Mouse (Mus musculus) midbrain, embryonic 10.5 days (tissue): Measurements from ENCODE around the gene Hdac4. TPM values are rescaled to one million over a fixed set of nuclear protein-coding genes. Genes with fewer than 3 reads are reported as not detected.

Source experiments
- DNase-seq: peaks from one replicate; pipeline ENCODE4 v3.0.0-alpha.2; 2017; ENCODE audit warnings: low spot score
- H3K27ac ChIP-seq: fragments of 300-500 bp; sonication (generic); replicated peaks from 2 replicates; pipeline ENCODE4 v1.5.1; 2016; ENCODE audit warnings: mild to moderate bottlenecking
- H3K27me3 ChIP-seq: fragments of 300-500 bp; sonication (generic); 2 replicates; pipeline ENCODE4 v1.6.1; 2016; ENCODE audit warnings: low read depth, mild to moderate bottlenecking; ENCODE audit not compliant: poor library complexity, severe bottlenecking
- H3K36me3 ChIP-seq: fragments of 300-500 bp; sonication (generic); 2 replicates; pipeline ENCODE4 v1.6.1; 2016; ENCODE audit warnings: mild to moderate bottlenecking, moderate library complexity
- H3K4me1 ChIP-seq: fragments of 300-500 bp; sonication (generic); 2 replicates; pipeline ENCODE4 v1.6.1; 2016
- H3K4me3 ChIP-seq: fragments of 300-500 bp; sonication (generic); 2 replicates; pipeline ENCODE4 v1.5.1; 2016; ENCODE audit warnings: mild to moderate bottlenecking, moderate library complexity
- H3K9me3 ChIP-seq: fragments of 300-500 bp; sonication (generic); replicated peaks from 2 replicates; pipeline ENCODE4 v1.6.1; 2016; ENCODE audit warnings: mild to moderate bottlenecking
- WGBS: fragments of 180-500 bp; shearing (Covaris S2); methylation state at CpG from one replicate; pipeline ENCODE4 v1.1.7; 2016; 5-methylcytosine and 5-hydroxymethylcytosine counted together
- polyA plus RNA-seq: library from polyadenylated mRNA; unstranded; fragments of >200 nt; fragmentation: Nextera tagmentation; extraction: Ambion mirVana; gene quantifications from 2 replicates; pipeline ENCODE4 v1.2.1, GENCODE M21; 2016

The Hdac4 gene
- polyA plus RNA-seq, 1 experiment from 2014 or later: 20.1 TPM

GRCm38 (mm10) chr1:91947441-91947840, 248.1 kb downstream of the Hdac4 start:
- H3K36me3 ChIP-seq: peaks cover 94% of the 10 kb centered on the region
- H3K4me1 ChIP-seq: no peaks in the 10 kb centered on the region
- H3K9me3 ChIP-seq: no peaks in the 10 kb centered on the region
- 93% methylated on average over 7 of the region's 7 CpGs for WGBS
- H3K27me3 ChIP-seq: no peaks in the 10 kb centered on the region
- DNase-seq: no peak
- no peak overlapping the region for H3K27ac ChIP-seq
- no peak overlapping the region for H3K4me3 ChIP-seq

- peaks cover 87% of the 10 kb centered on the region for H3K36me3 ChIP-seq
- WGBS: 93% methylated on average over 2 of the region's 2 CpGs
These were observed 252.9 kb downstream of the Hdac4 start for GRCm38 (mm10) chr1:91942583-91942982.

GRCm38 (mm10) chr1:91942031-91942430, 253.5 kb downstream of the Hdac4 start:
- Histone ChIP-seq H3K36me3 (peaks cover 86% of the 10 kb centered on the region), H3K27me3 (no peaks in the 10 kb centered on the region), H3K9me3 (no peaks in the 10 kb centered on the region), H3K27ac (no peak overlapping the region), H3K4me3 (no peak overlapping the region), H3K4me1 (no peaks in the 10 kb centered on the region)
- WGBS: 79% methylated on average over 3 of the region's 3 CpGs
- DNase-seq: no peak

More at GRCm38 (mm10) chr1:91942583-91942982, 252.9 kb downstream of the Hdac4 start:
- no peaks in the 10 kb centered on the region for H3K4me1 ChIP-seq
- no peak overlapping the region for H3K27ac ChIP-seq
- H3K27me3 ChIP-seq: no peaks in the 10 kb centered on the region
- H3K9me3 ChIP-seq: no peaks in the 10 kb centered on the region
- H3K4me3 ChIP-seq: no peak overlapping the region
- no peak for DNase-seq

GRCm38 (mm10) chr1:91941094-91941493, 254.4 kb downstream of the Hdac4 start:
- H3K36me3 ChIP-seq: peaks cover 81% of the 10 kb centered on the region
- H3K27ac ChIP-seq: no peak overlapping the region
- no peak overlapping the region for H3K4me3 ChIP-seq
- DNase-seq: no peak
- 96% methylated on average over 1 of the region's 1 CpGs for WGBS
- H3K9me3 ChIP-seq: no peaks in the 10 kb centered on the region
- no peaks in the 10 kb centered on the region for H3K4me1 ChIP-seq
- H3K27me3 ChIP-seq: no peaks in the 10 kb centered on the region

GRCm38 (mm10) chr1:91935171-91935570, 260.3 kb downstream of the Hdac4 start:
- no peaks in the 10 kb centered on the region for H3K9me3 ChIP-seq
- H3K4me3 ChIP-seq: no peak overlapping the region
- peaks cover 74% of the 10 kb centered on the region for H3K36me3 ChIP-seq
- H3K27me3 ChIP-seq: no peaks in the 10 kb centered on the region
- 90% methylated on average over 3 of the region's 3 CpGs for WGBS
- DNase-seq: no peak
- H3K27ac ChIP-seq: no peak overlapping the region
- H3K4me1 ChIP-seq: no peaks in the 10 kb centered on the region

DNA sequence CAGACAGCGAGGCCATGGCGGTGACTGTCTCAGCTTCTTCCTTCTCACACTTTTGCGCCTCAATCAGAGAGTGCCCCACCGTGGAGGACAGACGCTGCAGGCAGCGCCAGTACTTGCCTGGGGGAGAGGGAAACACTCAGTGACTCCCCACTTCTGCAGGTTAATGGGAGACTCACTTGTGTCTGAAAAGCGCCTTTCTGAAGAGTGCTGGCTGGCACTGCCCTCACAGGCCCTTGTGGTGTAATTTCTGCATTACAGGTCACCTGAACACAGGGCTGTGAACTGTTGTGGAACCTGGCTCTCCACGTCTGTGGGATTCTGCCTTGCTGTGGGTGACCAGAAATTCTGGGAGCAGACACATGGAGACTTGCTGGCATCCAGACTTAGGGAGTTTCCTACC, 261.8 kb downstream of the Hdac4 start:
- Histone ChIP-seq H3K4me1 (no peaks in the 10 kb centered on the region), H3K27me3 (no peaks in the 10 kb centered on the region), H3K9me3 (no peaks in the 10 kb centered on the region), H3K27ac (no peak overlapping the region), H3K4me3 (no peak overlapping the region), H3K36me3 (peaks cover 79% of the 10 kb centered on the region)
- DNase-seq: no peak
- WGBS: 88% methylated on average over 8 of the region's 8 CpGs

DNA sequence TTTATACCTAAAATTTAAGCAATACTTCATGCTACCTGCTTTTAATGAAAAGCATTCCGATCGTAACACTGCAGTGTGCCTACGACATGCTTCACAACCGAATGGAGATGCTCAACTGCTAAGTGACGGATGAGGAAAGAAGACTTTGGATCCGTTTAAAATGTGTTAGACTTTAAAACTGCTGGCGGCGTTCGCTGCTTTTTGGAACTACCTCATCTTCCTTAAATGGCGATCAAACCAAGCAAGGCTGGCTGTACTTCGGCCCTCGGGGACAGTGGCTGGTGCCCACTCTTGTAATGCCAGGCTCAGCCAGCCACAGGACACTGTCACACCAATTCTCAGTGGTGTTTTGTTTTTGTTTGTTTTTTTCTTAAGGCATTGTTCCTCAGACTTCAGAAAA, 263.3 kb downstream of the Hdac4 start:
- Histone ChIP-seq H3K4me1 (no peaks in the 10 kb centered on the region), H3K27me3 (no peaks in the 10 kb centered on the region), H3K9me3 (no peaks in the 10 kb centered on the region), H3K4me3 (no peak overlapping the region), H3K27ac (no peak overlapping the region), H3K36me3 (peaks cover 69% of the 10 kb centered on the region)
- WGBS: 95% methylated on average over 12 of the region's 12 CpGs
- DNase-seq: no peak

DNA sequence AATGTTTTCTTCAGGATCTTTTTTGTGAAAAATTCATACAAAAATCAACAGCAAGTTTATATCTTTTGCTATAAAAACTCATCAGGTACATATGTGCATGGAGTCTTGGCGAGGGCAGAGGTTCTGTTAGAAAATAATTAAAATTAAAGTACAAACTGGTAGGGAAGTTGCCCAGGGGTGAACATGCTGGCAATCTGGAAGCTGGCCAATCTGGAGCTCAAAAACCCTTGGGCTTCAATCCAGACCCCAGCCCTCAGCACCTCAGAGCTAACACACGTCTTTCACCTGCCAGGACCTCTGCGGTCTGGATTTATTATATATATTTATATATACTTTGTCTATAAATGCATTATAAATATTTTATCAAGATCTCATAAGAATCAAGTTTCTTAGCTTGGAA, 263.7 kb downstream of the Hdac4 start:
- peaks cover 69% of the 10 kb centered on the region for H3K36me3 ChIP-seq
- no peaks in the 10 kb centered on the region for H3K9me3 ChIP-seq
- WGBS: 91% methylated on average over 3 of the region's 3 CpGs
- no peak overlapping the region for H3K4me3 ChIP-seq
- no peaks in the 10 kb centered on the region for H3K4me1 ChIP-seq
- no peak for DNase-seq
- H3K27me3 ChIP-seq: no peaks in the 10 kb centered on the region
- no peak overlapping the region for H3K27ac ChIP-seq

GRCm38 (mm10) chr1:91931196-91931595, 264.3 kb downstream of the Hdac4 start:
- no peak overlapping the region for H3K4me3 ChIP-seq
- no peak overlapping the region for H3K27ac ChIP-seq
- no peaks in the 10 kb centered on the region for H3K4me1 ChIP-seq
- no peak for DNase-seq
- WGBS: 93% methylated on average over 10 of the region's 10 CpGs
- H3K27me3 ChIP-seq: no peaks in the 10 kb centered on the region
- H3K9me3 ChIP-seq: no peaks in the 10 kb centered on the region
- H3K36me3 ChIP-seq: peaks cover 65% of the 10 kb centered on the region

DNA sequence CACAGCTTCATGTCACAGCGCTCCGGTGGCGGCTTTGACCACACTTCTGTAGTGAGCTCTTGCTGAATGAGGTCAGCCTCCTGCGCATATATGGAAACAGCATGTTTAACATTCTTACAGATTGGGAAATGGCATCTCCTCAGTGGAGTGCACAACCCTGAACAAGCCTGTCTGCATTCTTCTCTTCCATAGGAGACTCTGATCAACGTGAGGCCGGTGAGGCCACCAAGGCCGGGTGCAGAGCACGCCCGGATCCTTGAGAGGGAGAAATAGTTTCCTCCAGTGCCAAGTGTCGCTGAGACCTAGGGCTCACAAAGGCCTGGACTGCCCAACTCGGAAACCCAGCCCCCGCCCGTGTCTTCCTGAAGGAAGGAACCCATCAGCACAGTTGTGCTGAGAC, 266.4 kb downstream of the Hdac4 start:
- no peak for DNase-seq
- Histone ChIP-seq H3K4me3 (no peak overlapping the region), H3K27ac (no peak overlapping the region), H3K36me3 (peaks cover 45% of the 10 kb centered on the region), H3K4me1 (no peaks in the 10 kb centered on the region), H3K9me3 (no peaks in the 10 kb centered on the region), H3K27me3 (no peaks in the 10 kb centered on the region)
- WGBS: 91% methylated on average over 13 of the region's 13 CpGs

DNA sequence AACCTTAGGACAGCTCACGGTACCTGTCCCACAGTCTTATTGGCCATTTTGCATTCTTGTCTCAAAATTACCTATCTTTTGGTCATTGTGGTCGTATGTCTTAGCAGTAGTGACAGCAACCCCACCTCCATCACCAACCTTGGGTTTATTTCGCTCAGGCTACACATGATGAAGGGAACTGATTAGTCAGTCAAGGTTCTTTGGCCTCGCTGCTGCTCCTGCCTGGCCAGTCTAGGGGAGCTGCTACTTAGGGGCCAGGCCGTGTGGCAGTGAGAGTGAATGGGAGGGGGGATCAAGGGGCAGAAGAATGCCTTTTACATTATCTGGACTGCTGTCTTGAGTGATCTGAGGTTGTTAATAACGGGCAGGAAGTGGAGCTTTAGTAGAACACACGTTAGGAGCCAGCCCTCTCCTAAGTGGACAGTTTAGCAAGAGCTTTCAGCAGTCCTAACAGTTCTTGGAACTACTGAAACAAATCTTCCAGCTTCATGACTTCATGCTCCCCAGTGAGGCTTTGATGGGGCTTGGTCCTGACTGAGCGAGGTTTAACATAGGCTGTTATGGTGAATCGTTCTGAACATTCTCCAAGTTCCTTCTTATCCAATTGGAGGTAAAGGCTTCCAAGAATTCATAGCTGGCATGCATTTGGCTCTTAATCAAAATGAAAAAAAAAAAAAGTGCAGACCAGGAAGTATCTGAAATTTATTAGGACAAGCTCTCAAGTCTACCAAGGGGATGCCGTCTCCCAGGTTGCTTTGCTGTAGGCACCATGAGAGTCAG, 267.8 kb downstream of the Hdac4 start:
- Histone ChIP-seq H3K36me3 (peaks cover 32% of the 10 kb centered on the region), H3K4me3 (no peak overlapping the region), H3K27me3 (no peaks in the 10 kb centered on the region), H3K27ac (no peak overlapping the region), H3K9me3 (no peaks in the 10 kb centered on the region), H3K4me1 (no peaks in the 10 kb centered on the region)
- 92% methylated on average over 10 of the region's 10 CpGs for WGBS
- no peak for DNase-seq

GRCm38 (mm10) chr1:91923567-91923966, 271.9 kb downstream of the Hdac4 start:
- Histone ChIP-seq H3K36me3 (peaks cover 3% of the 10 kb centered on the region), H3K4me1 (0 out of 2 replicates have a peak, but pooled peaks cover 6% of the 10 kb centered on the region), H3K9me3 (no peaks in the 10 kb centered on the region), H3K27ac (no peak overlapping the region), H3K27me3 (no peaks in the 10 kb centered on the region), H3K4me3 (no peak overlapping the region)
- no peak for DNase-seq
- WGBS: 94% methylated on average over 9 of the region's 9 CpGs

DNA sequence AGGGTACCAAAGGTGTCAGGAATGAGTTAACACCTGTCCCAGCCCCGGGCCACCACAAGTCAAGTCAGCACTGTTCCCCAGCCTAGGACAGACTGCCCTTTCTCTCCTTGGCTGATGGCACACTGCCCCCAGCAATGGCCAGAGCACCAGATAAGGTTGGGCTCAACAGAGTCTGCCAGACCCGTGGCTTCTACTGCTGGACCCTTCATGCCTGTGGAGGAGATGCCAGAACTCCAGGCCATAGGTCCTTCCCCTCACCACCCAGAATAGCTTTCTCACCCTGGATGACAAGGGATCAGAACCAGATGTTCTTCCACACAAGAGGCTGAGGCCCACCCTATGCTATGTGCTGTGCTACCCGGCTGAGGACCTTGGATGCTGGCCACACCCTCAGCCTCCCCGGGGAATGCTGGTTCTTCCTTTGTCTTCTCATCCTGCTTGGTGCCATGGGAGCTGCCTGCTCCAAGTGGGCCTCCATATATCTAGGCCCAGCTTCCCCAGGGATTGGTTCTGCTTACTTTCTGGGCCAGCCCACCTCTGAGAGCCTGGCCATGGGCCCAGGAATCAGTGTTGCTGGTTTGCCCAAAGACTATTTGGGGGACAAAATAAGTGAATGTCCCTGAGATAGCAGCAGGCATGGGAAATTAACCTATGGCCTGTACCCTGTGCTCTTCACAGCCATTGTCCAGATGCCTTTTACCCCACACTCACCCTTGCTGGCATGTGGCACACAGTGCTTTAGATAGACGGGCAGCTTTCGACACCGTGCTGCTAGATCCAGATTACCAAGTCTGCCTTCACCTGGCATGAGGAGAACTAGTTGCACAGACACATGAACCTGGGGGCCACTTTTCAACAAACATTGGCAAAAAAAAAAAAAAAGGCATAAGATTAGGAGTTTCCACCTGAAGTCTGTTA, 273.0 kb downstream of the Hdac4 start:
- 0 out of 2 replicates have a peak, but pooled peaks cover 6% of the 10 kb centered on the region for H3K4me1 ChIP-seq
- H3K36me3 ChIP-seq: no peaks in the 10 kb centered on the region
- no peak for DNase-seq
- H3K9me3 ChIP-seq: no peaks in the 10 kb centered on the region
- WGBS: 89% methylated on average over 7 of the region's 7 CpGs
- no peak overlapping the region for H3K27ac ChIP-seq
- H3K27me3 ChIP-seq: no peaks in the 10 kb centered on the region
- no peak overlapping the region for H3K4me3 ChIP-seq
